28 mouse cellular contexts compared by ENCODE assay signal in genomic region chr10:68093496-68093895, GRCm38 (mm10).
DNase-seq lines count a peak whose midpoint lies in the region; ATAC-seq and TF ChIP-seq lines count a peak whose summit lies in the region.
"Had no signal": no experiment of that assay in that cellular context is flagged by ENCODE, and none has a peak within 500 bp of the region (broad histone marks: within the 10 kb centered on the region; RNA-seq: fewer than 3 reads in every experiment).

No protein-coding gene starts in this region.

- DNase-seq in heart, adult 2 months, result no peak
- no peak for DNase-seq in heart, postnatal 4 days
- no peak for DNase-seq in lung, adult 2 months
- DNase-seq in lung, postnatal 36 days, result peak; percentile 60
- no peak for DNase-seq in lung, postnatal 4 days
- no peak for DNase-seq in forebrain, embryonic 10.5 days (ENCODE audit: extremely low spot score, low spot score)
- DNase-seq: adrenal gland, postnatal 10 days; adrenal gland, postnatal 36 days; B cell, adult 2 months; cerebellum, adult 11 months; cerebellum, adult 2 months; cerebellum, adult 9-11 months; cerebellum, postnatal 25 days; gastrocnemius, postnatal 10 days; heart, postnatal 10 days; heart, postnatal 36 days had no signal

- no peak for ATAC-seq in lung, embryonic 16.5 days (ENCODE audit: low read depth)
- ATAC-seq: forebrain, embryonic 15.5 days; hindbrain, postnatal 0 days; Patski had no signal

- intact Hi-C loops in heart, adult 2 months (cut with DNase I), result loop anchor here (5.0 kb wide), 1 partner anchor 189 kb away; no protein-coding TSS in a partner anchor

- TF ChIP-seq POLR2A in heart, adult 2 months (IDR thresholded peaks at IDR 0.05; ENCODE audit: insufficient read depth, low read depth, low read length), result no peak
- TF ChIP-seq POLR2A in lung, adult 2 months (IDR thresholded peaks at IDR 0.05; ENCODE audit: borderline replicate concordance, extremely low read depth, low read depth, low read length), result no peak

- TF ChIP-seq EP300 in heart, adult 2 months (IDR thresholded peaks at IDR 0.05; ENCODE audit: insufficient read depth, low read depth, low read length), result no peak

- peaks cover 1% of the 10 kb centered on the region; the same call in 1 of the 2 replicates for H3K79me2 ChIP-seq in heart, adult 2 months (replicated peaks; ENCODE audit: control insufficient read depth, insufficient read depth, low read length)

- no peak overlapping the region for H3K9ac ChIP-seq in heart, adult 2 months (ENCODE audit: low read depth, low read length)
- H3K9ac ChIP-seq in lung, embryonic 16.5 days (ENCODE audit: low read length), result no peak overlapping the region
- H3K9ac ChIP-seq: embryonic facial prominence, embryonic 12.5 days; embryonic facial prominence, embryonic 15.5 days; forebrain, embryonic 12.5 days; forebrain, embryonic 15.5 days; heart, embryonic 12.5 days; heart, embryonic 15.5 days; hindbrain, embryonic 14.5 days had no signal

- H3K36me3 ChIP-seq in heart, adult 2 months (ENCODE audit: control insufficient read depth, insufficient read depth, low read length), result peaks cover 21% of the 10 kb centered on the region
- peaks cover 39% of the 10 kb centered on the region for H3K36me3 ChIP-seq in lung, embryonic 16.5 days (ENCODE audit: control insufficient read depth, insufficient read depth, low read length)
- H3K36me3 ChIP-seq in forebrain, embryonic 10.5 days (replicated peaks), result peaks cover 38% of the 10 kb centered on the region
- H3K36me3 ChIP-seq: G1E had no signal

- H3K27ac ChIP-seq in heart, adult 2 months, result peak overlapping the region; percentile 89
- peak overlapping the region; percentile 28 for H3K27ac ChIP-seq in lung, embryonic 16.5 days (ENCODE audit: low read length)
- no peak overlapping the region for H3K27ac ChIP-seq in forebrain, embryonic 10.5 days
- H3K27ac ChIP-seq: embryonic facial prominence, embryonic 12.5 days; embryonic facial prominence, embryonic 15.5 days; forebrain, embryonic 12.5 days; forebrain, embryonic 15.5 days; heart, embryonic 15.5 days; hindbrain, embryonic 14.5 days; hindbrain, postnatal 0 days had no signal

- WGBS in heart, adult 2 months, result 38% methylated on average over 3 of the region's 3 CpGs
- WGBS in lung, embryonic 16.5 days, result 51% methylated on average over 3 of the region's 3 CpGs
- WGBS in lung, adult 2 months, result 30% methylated on average over 3 of the region's 3 CpGs
- WGBS in forebrain, embryonic 10.5 days, result 73% methylated on average over 3 of the region's 3 CpGs

- H3K4me1 ChIP-seq in heart, adult 2 months (ENCODE audit: control insufficient read depth, insufficient read depth, low read length), result peaks cover 22% of the 10 kb centered on the region
- H3K4me1 ChIP-seq in lung, embryonic 16.5 days (replicated peaks; ENCODE audit: control insufficient read depth, insufficient read depth, low read length), result peaks cover 39% of the 10 kb centered on the region
- peaks cover 28% of the 10 kb centered on the region for H3K4me1 ChIP-seq in lung, adult 2 months (ENCODE audit: control insufficient read depth, insufficient read depth, low read length)
- peaks cover 3% of the 10 kb centered on the region; the same call in 1 of the 2 replicates for H3K4me1 ChIP-seq in forebrain, embryonic 10.5 days
- H3K4me1 ChIP-seq: embryonic facial prominence, embryonic 12.5 days; forebrain, embryonic 12.5 days; forebrain, embryonic 15.5 days had no signal

- no peak overlapping the region for H3K4me2 ChIP-seq in lung, embryonic 16.5 days (ENCODE audit: low read depth, low read length)
- H3K4me2 ChIP-seq: embryonic facial prominence, embryonic 12.5 days; embryonic facial prominence, embryonic 15.5 days; forebrain, embryonic 12.5 days; forebrain, embryonic 15.5 days; heart, embryonic 12.5 days; heart, embryonic 15.5 days; hindbrain, embryonic 14.5 days had no signal

- no peaks in the 10 kb centered on the region for H3K27me3 ChIP-seq in heart, adult 2 months (ENCODE audit: control insufficient read depth, insufficient read depth, low read length)
- no peaks in the 10 kb centered on the region for H3K27me3 ChIP-seq in lung, embryonic 16.5 days (ENCODE audit: control insufficient read depth, insufficient read depth, low read depth, low read length)
- H3K27me3 ChIP-seq in forebrain, embryonic 10.5 days (ENCODE audit: poor library complexity, severe bottlenecking), result no peaks in the 10 kb centered on the region
- H3K27me3 ChIP-seq: CH12.LX; embryonic facial prominence, embryonic 12.5 days; embryonic facial prominence, embryonic 15.5 days; forebrain, embryonic 12.5 days; forebrain, embryonic 15.5 days; heart, embryonic 12.5 days; heart, embryonic 15.5 days; Patski had no signal

- no peak for TF ChIP-seq CTCF in heart, adult 2 months (IDR thresholded peaks at IDR 0.05)
- no peak for TF ChIP-seq CTCF in lung, adult 2 months (IDR thresholded peaks at IDR 0.05; ENCODE audit: insufficient read depth, low read length)

- no peak overlapping the region for H3K4me3 ChIP-seq in heart, adult 2 months
- H3K4me3 ChIP-seq in lung, embryonic 16.5 days (ENCODE audit: low read length), result no peak overlapping the region
- no peak overlapping the region for H3K4me3 ChIP-seq in lung, adult 2 months (replicated peaks; ENCODE audit: extremely low read depth, low read depth, low read length)
- H3K4me3 ChIP-seq in forebrain, embryonic 10.5 days, result no peak overlapping the region
- H3K4me3 ChIP-seq: embryonic facial prominence, embryonic 12.5 days; embryonic facial prominence, embryonic 15.5 days; forebrain, embryonic 12.5 days; forebrain, embryonic 15.5 days; heart, embryonic 12.5 days; heart, embryonic 15.5 days had no signal

- H3K9me3 ChIP-seq in lung, embryonic 16.5 days (ENCODE audit: control insufficient read depth, low read length), result no peaks in the 10 kb centered on the region
- H3K9me3 ChIP-seq in forebrain, embryonic 10.5 days, result no peaks in the 10 kb centered on the region
- H3K9me3 ChIP-seq: embryonic facial prominence, embryonic 12.5 days; embryonic facial prominence, embryonic 15.5 days; forebrain, embryonic 12.5 days; forebrain, embryonic 15.5 days; heart, embryonic 12.5 days; heart, embryonic 15.5 days had no signal
